Mouse (Mus musculus): ENCODE measurements around the gene Riok2.
A peak's percentile ranks its signal among the peaks of the same experiment; 100 is the strongest.
"Not testable (repeated sequence)": the region's sequence is repeated elsewhere in the genome, so short reads cannot be mapped to it uniquely, and the experiment has no call there.

Riok2 gene

DNA sequence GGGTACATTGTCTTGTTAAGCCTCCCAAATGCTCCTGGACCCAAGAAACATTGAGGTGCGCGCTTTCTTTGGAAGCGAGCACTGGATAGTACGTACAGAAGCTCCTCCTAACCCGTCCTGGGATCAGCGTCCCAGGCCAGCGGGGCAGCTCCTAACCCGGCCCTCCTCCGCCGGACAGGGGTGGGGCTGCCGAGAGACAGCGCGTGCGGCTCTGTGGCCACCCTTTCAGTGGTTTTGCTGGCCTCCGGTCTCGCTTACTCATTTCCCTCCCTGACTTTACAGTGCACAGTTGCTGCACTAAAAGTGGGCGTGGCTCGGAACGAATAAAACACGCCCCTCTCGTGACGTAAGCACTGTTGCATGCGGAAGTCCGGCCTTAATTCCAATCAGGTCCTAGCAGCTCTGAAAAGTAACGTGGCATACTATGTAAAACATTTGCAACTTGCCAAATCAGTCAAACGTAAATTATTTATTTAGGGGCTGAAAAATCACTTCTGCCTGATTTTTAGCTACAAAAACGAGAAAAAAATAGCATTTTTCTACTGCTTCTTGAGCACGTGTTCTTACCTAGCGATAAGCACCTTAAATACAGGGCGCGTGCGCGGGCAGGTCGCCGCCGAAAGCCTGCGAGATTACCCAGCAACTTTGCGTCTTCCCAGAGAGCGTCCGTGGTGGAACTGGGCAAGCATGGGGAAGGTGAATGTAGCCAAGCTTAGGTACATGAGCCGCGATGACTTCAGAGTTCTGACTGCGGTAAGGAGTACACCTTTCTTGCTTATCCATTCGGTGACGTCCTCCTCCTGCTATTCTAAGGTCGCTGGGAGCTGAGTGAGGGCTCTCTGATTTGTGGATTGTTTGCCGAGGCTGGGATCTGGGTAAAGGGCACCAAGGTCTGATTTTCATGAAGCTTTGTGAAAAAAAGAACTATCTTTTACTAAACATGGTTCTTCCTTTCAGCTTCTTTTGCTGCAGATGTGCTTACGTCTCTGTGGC is at the start of gene Riok2:
TSS of gene Riok2 (plus strand) at position 392 of the 993 bp plus-strand sequence.
- DNase-seq: peak; percentile 95

DNA sequence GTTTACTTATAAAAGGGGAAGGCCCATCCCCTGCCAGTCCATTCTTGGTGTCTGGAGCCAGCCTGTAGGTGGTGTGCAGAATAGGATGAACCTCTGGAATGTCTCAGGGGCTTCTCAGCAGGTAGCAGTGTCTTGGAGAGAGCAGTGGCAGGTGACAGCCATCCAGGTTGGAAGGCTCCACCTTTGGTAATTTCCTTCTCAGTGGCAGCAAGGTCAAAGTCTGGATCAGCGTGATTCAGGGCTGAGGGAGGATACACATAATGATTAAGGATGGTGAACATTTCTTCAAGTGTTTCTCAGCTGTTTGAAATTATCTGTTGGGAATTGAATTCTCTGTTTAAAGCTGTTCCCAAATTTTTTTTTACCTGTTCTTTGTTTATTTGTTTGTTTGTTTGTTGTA is 48.1 kb upstream of the Riok2 start:
- DNase-seq: not testable (repeated sequence)

DNA sequence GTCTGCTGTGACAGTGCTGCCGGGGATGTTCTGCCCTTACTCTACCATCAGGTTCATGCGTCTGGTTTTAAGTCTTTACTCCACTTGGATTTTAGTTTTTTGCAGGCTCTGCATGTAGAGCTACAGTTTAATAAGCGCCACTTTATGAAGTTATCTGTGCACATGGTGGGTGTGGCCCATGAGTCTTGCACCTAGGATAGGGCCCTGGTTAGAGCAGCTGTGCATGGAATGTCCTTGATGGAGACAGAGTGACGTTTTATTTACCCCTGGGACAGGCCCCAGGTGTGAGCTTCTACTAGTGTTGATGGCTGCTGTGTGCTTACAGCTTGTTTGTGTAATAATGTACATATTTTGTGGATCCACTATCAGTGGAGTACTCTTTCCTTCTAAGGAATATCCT is 47.5 kb upstream of the Riok2 start:
- DNase-seq: no peak

DNA sequence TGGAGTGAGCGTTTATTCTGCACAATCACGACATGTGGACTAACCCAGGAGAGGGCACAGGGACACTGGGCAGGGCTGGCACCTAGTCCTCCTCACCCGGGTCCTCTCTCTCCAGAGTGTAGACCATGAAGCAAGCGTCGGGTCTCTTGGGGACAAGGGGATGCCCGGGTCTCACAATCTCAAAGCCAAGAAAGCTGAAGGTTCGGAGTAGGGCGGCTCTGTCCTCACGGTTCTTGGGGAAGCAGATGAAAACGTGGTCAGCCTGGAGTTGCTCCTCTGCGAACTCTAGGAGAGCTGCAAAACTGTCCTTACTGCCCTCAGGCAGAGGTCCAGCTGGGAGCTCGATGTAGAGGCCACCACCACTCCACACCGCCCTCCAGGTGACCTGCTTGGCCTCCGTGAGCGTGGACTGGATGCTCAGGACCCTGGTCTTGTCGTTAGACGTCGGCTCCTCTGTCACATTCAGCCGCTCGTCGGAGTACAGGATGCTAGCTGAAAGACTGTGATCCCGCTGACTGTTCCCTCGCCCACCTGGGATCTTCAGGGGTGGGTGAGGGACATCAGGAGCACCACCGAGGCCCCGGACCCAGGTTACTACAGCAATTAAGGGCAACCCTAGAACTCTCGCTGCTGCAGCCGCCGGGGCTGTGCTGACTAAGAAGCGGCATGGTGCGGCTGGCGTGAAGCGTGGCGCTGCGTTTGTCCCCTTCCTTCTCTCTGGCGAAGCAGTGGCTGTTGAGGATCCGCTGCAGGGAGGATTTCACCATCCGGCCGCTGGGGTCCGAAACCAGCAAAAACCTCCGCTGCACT is 28.5 kb upstream of the Riok2 start:
- DNase-seq: not testable (repeated sequence)

DNA sequence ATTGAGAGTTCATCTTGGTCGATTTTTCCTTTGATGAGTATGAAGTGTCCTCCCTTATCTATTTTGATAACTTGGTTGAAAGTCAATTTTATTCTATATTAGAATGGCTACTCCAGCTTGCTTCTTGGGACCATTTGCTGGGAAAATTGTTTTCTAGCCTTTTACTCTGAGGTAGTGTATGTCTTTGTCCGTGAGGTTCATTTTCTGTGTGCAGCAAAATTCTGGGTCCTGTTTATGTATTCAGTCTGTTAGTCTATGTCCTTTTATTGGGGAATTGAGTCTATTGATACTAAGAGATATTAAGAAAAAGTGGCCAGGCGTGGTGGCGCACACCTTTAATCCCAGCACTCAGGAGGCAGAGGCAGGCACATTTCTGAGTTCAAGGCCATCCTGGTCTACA is 27.8 kb upstream of the Riok2 start:
- DNase-seq: not testable (repeated sequence)

DNA sequence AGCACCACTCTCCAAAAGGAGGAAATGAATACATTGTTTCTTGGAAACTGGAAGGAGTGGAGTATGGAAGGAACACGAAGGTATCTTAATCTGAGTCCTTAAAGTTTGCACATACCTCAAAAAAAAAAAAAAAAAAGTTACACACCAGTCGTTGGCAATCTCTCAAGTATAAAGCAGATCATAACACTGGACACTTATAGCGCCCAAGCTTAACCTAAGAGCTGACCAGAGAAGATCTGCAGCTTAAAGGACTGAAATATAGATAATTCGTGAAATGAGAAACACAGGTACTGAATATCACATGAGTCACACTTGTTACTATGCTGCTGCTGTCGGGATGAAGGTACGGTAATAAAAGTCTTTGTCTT is 575 bp upstream of the Riok2 start:
- no peak for DNase-seq

DNA sequence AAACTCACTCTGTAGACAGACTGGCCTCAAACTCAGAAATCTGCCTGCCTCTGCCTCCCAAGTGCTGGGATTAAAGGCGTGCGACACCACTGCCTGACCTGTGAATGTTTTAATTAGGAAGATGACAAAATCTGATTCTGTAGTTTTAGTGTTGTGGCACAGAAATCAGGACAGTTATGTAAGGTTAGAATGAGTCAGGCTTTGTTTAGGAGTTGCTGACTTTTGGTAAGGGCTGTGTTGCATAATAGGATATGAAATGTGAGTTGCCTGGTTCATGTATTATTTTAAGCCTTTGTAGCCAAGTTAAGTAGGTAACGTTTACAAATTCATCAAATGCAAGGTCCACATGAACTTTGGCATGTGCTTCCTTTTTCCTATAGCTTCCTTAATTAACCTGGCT is 1.5 kb downstream of the Riok2 start:
- DNase-seq: no peak

DNA sequence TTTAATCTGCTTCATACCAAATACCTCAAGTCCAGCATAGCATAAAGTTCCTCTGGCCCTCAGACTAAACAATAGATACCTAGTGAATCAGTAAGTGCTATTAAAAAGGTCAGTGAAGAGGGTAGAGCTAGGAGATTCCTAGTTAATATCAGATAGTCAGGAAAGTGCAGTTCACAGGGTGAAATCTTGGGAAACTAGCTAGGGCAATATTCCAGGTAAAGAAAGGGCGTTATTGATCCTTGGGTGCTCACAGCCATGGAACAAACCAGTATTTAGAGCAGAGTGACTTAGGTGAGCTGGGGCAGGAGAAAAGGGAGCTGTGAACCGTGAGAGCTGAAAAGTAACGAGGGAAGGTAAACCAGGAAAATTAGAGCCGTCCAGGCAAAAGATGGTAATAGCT is 9.6 kb downstream of the Riok2 start:
- DNase-seq: no peak

DNA sequence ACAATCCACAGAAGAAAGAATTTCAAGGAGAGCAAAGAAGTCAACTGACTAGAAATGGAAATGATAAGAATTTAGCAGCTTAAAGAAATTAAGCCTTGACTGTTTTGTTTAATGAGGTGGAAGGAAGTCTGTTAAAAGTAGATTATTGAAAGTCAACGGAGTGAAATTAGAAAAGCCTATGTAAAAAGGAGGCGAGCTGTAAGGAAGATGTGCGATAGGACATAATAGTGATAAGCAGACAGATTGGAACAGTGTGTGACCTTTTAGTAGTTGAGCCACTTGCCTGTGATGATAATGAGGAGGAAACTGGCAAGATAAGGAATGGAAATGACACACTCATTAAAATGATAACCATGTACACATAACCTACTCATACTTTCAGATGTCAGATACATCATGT is 10.4 kb downstream of the Riok2 start:
- DNase-seq: no peak

DNA sequence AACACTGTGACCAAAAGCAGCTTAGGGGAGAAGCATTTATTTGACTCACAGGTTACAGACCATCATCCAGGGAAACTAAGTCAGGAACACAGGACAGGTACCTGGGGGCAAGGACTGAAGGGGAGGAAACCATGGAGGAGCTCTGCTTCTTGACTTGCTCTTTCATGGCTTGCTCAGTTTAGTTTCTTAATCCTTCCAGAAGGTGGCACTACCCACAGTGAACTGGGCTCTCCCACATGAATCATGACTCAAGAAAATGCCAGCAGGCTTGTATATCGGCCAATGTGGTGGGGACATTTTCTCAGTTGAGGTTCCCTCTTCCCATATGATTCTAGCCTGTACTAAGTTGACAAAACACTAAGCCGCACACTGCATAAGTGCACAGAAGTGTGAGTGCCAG is 12.0 kb downstream of the Riok2 start:
- no peak for DNase-seq

DNA sequence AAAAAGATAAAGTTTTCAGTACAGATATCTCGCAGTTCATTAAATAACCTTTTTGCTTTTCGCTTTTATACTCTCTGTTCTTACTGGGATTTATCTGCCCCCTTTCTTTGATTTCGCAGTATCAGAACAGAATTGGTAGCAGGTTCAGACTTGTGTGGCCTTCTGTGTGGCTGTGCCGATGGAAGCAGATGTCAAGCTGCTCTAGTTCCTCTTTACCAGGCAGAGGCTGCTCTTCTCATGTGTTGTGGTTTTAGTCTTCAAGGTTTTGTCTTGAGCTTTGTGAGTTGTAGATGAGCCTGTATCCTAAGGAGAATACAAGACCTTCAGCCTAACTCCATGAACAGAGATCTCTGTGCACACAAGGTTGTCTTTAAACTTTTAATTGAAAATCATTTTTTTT is 17.7 kb downstream of the Riok2 start:
- DNase-seq: no peak

DNA sequence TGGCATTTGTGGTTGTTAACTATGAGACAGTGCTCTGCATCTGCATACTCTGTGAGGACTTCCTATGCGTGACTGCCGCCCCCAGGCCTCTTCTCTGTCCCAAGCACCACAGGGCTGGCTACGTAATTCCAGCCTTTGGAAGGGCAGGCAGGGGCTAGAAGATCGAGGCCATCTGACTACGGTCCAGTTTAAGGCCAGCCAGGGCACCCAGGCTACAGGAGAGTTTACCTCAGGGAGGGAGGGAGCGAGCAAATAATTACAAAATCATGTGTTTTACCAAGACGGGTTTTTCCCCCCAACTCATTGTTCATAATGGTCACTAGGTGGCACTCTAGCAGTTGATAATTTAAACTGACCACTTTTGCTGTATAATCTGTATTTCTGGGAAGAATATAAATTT is 18.8 kb downstream of the Riok2 start:
- no peak for DNase-seq

DNA sequence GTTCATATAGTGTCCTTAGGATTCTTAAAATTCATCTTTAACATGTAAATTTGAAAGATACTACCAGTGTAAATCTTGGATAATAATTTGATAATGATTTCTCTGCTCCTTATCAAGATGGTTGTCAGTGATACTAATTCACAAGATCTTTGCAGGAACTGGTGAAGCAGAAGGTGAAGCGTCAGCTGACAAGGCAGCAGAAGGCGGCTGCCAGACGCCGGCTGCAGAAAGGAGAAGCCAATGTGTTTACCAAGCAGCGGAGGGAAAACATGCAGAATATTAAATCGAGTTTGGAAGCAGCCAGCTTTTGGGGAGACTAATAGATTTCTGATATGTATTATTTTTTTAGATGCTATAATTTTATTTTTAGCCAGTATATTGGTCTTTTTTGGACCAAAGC is 19.2 kb downstream of the Riok2 start:
- DNase-seq: no peak

DNA sequence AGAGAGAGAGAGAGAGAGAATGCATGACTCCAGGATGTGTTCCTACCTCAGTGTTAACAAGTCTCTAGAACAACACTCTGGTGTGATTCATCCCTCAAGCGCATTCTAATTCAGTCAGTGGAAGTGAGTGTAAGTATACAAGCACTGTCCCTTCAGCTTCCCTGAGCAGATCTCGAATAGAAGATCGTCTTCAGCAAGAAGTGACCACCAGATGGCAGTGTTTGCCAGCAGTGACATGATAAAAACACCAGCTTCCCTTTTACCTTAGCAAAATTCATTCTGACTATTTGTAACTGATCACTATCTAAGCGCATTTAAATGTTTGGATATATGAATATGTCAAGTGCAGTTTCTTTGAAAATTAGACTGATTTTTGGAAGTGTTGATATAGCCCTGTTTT is 20.2 kb downstream of the Riok2 start:
- peak; percentile 77 for DNase-seq

DNA sequence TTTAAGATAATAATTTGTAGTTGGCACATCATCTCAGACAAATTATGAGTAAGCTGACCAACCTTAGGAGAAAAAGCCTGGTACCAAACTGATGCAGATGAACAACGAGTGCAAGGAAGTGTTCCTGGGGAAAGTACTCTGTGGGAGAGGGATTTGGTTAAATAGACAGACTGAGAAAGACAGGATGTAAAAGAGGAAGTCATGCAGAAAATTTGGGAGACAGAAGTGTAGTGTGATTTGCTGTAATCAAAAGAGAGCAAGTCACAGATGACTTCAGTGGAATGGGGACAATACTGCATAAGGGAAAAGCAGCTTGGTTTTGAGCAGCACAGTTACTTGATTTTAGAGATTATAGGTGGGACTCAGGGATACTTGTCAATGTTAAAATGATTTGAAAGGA is 22.8 kb downstream of the Riok2 start:
- DNase-seq: no peak

DNA sequence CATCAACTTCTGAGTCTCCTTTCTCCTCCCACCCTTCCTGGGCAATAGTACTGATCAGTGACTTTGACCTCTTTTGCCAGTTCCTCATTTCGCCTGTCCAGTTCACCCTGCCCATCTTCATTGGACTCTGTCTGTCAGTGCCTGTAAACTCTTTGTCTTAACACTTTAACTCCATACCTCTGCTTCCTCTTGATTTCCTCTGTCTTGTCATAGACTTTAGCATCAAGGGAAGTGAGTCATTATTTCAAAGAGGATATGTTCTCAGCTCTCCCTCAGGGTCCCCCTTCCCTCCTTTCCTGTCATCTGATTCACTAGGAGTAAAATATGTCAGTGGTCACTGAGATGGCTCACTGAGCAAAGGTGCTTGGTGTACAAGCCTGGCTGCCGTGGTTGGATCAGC is 24.6 kb downstream of the Riok2 start:
- no peak for DNase-seq

DNA sequence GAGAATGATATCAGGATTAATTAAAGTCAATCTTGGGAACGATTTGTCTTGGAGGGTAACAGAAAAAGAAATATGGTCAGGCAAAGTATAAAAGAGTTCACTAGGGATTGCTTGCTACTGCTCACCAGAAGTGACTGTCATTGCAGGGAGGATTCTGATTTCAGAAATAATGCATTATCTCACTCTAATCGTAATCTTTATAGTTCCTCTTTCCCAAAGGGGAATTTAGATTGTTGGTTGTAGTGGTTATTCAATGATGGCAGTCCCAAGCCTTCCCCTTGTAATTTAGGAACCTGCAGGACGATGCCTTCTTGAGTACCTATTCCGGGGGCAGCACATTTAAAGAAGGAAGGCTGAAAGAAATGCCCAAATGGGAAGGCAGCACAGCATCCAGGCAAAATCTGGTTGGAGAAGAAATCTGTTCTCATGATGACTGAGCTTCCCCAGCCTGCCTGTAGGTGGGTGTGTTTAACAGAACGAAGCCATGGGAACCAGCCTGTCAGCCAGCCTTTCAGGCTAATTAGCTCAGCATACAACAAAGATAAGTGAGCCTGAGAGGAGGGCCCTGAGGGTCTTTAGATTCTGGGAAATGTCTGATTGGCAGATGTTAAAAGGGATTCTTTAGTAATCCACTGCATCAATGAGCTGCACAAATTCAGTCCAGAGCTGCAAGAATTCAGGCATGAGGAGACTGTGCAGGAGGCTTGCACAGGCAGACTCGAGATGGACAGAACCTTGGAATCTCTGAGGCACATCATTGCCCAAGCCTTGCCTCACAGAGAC is 28.3 kb downstream of the Riok2 start, which contains the start of gene Lix1:
TSS of gene Lix1 (plus strand) at position 451 of the 783 bp plus-strand sequence.
- DNase-seq: no peak

DNA sequence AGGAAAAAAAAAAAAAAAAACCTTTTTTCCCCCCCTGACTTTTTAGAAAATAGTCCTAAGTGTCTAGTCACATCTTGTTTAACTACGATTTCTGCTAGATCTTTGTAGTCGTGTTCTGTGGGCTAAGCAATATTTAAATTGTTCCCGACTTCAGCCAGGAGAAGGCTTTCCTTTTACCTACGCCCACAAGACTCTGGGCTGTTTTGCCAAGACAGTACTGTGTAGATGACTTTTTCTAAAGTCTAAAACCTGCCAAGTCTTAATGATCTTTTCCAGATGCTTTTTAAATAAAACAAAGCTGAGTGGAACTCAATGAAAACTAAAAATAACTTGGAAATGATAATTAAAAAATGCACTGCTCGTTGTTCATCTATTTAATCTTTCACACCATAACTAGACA is 28.9 kb downstream of the Riok2 start:
- DNase-seq: no peak

DNA sequence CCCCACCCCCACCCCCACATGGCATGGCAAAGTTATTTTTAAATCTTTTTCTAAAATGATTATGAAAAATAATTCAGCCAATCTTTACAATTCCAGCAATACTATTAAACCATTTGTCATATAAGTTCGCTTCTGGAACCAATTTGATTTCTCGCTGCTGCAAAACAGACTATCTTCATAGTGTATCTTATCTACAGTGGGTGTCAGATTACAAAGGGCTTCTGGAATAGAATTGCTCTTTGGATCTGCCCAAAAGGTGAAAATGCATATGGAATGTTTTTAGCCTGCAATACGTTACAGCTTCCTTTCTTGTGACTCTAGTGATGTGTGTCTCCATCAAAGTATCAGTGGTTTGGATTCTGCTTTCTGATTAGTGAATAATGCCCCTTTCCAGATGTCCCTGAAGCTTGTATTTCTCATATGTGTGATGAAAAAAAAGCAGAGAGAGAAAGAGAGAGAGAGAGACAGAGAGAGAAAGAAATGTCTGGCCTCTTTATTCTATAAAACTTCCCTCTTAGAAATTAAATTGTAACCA is 29.5 kb downstream of the Riok2 start:
- DNase-seq: no peak

DNA sequence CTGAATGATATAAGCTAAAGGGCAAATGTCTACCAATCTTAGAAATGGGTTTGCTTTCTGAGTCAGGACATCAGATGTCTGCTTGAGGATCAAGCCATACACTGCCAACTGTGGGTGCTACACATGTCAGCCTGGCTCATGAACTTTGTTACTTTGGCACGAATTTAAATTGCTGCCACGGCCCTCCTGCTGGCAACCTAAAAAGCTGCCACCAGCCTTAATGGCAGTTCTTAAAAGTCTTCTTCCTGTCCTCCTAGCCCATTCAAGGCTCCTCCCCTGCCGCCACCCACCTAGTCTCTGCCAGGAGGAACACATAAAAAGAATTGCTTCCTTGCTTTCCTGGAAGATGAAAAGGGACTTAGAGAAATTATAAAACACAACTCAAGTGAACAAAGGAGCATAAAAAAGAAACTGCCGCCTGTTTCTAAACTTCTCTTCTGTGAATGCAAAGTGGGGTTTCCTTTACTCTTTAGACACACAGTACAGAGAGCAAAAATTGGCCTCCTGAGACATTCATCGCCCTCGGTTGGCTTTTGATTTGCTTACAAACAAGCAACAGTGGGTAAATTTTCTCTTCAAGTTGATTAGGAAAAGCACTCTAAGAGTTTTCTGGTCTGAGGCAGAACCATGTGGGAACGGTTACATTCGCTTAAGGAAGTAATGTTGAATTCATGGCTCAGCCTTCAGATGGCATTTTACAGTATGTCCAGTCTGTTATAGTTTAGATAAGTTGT is 30.9 kb downstream of the Riok2 start:
- DNase-seq: peak; percentile 26

DNA sequence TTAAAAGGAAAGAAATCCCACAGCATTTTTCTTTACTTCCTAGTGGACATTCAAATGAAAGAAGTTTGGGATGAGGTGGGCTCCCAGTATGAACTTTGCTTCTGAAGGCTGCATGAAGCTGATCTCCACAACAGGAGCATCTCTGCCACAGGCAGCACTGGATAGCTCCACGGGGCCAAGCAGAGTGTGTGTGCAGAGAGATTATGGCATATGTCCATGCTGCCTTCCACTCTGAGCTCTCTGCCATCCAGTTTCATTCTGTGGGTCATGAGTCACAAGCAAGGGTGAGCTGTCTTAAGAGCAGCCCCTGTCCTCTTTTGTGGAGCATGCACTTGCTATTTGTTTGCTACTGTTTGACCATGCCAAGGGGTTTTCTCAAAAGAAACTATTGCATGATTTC is 31.5 kb downstream of the Riok2 start:
- no peak for DNase-seq

DNA sequence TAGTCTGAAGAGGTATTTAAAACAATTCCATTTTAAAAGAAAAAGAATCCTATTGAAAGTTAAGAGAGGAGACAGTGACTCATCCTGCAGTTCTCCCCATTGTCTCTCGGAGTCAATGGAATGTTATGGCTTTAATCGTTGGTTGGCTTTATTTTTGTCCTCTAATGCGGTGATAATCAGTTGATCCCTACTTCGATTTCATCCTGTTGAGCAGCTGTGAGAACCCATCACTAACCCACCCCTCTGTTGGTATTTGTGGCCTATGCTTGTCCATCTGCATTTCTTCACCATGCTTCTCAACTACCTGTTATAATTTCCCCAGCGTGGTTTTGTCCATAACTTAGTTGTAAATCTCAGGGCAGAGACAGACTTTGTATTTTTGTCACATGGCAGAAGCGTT is 34.0 kb downstream of the Riok2 start:
- no peak for DNase-seq
